Mouse (Mus musculus) heart, embryonic 14.5 days (tissue): Measurements from ENCODE around the gene Rce1. TPM values are rescaled to one million over a fixed set of nuclear protein-coding genes. Genes with fewer than 3 reads are reported as not detected.

ENCODE experiments used
- ATAC-seq: fragments of 200-750 bp; cut with Nextera tagmentation; 2 replicates; pipeline ENCODE4 v1.8.0; 2017; ENCODE audit warnings: low read depth, moderate TSS enrichment; ENCODE audit not compliant: insufficient number of reproducible peaks, insufficient read depth, low FRiP score
- H3K27ac ChIP-seq, 2 experiments: fragments of 200-500 bp in 1 of 2; fragments of 300-500 bp in 1 of 2; sonication (generic) in 1 of 2; replicated peaks in 1 of 2; 2 replicates each; pipeline ENCODE4 v1.5.1; 2012 to 2014; ENCODE audit warnings: low read depth in 2 of 2, low read length in 2 of 2, control low read depth in 1 of 2, mild to moderate bottlenecking in 1 of 2, mixed read lengths in 1 of 2; ENCODE audit not compliant: control insufficient read depth in 1 of 2, insufficient read depth in 1 of 2
- H3K27me3 ChIP-seq: fragments of 300-500 bp; sonication (generic); 2 replicates; pipeline ENCODE4 v1.6.1; 2014; ENCODE audit warnings: mild to moderate bottlenecking, low read length, control low read depth; ENCODE audit not compliant: control insufficient read depth, insufficient read depth
- H3K36me3 ChIP-seq: fragments of 300-500 bp; sonication (generic); 2 replicates; pipeline ENCODE4 v1.6.1; 2014; ENCODE audit warnings: mild to moderate bottlenecking, control low read depth, low read length, mixed read lengths; ENCODE audit not compliant: control insufficient read depth, insufficient read depth
- H3K4me1 ChIP-seq, 2 experiments: fragments of 200-500 bp in 1 of 2; fragments of 300-500 bp in 1 of 2; sonication (generic) in 1 of 2; 2 replicates each; pipeline ENCODE4 v1.6.1; 2012 to 2014; ENCODE audit warnings: low read length in 2 of 2, control low read depth in 1 of 2, mixed read lengths in 1 of 2; ENCODE audit not compliant: control insufficient read depth in 2 of 2, insufficient read depth in 2 of 2
- H3K4me2 ChIP-seq: fragments of 300-500 bp; sonication (generic); 2 replicates; pipeline ENCODE4 v1.6.1; 2014; ENCODE audit warnings: mild to moderate bottlenecking, low read length
- H3K4me3 ChIP-seq, 2 experiments: fragments of 200-500 bp in 1 of 2; fragments of 300-500 bp in 1 of 2; sonication (generic) in 1 of 2; 2 replicates each; pipeline ENCODE4 v1.5.1; 2012 to 2014; ENCODE audit warnings: low read length in 2 of 2, mild to moderate bottlenecking in 2 of 2, control low read depth in 1 of 2, low read depth in 1 of 2, moderate library complexity in 1 of 2; ENCODE audit not compliant: control insufficient read depth in 1 of 2, insufficient read depth in 1 of 2
- H3K9ac ChIP-seq: fragments of 300-500 bp; sonication (generic); 2 replicates; pipeline ENCODE4 v1.6.1; 2014; ENCODE audit warnings: mild to moderate bottlenecking, low read length
- H3K9me3 ChIP-seq: fragments of 300-500 bp; sonication (generic); 2 replicates; pipeline ENCODE4 v1.6.1; 2016; ENCODE audit warnings: low read length, control low read depth; ENCODE audit not compliant: control insufficient read depth
- WGBS: fragments of 180-500 bp; shearing (Covaris S2); extraction: QIAGEN DNeasy Blood & Tissue Kit; methylation state at CpG from one replicate; pipeline ENCODE4 v1.1.7; 2014; 5-methylcytosine and 5-hydroxymethylcytosine counted together
- polyA plus RNA-seq: library from polyadenylated mRNA; unstranded; fragments of >200 nt; fragmentation: Nextera tagmentation; extraction: Ambion mirVana; gene quantifications from 2 replicates; pipeline ENCODE4 v1.2.1, GENCODE M21; 2014

Rce1 gene
- 35.8 and 38.5 TPM in 2 replicates for polyA plus RNA-seq

DNA sequence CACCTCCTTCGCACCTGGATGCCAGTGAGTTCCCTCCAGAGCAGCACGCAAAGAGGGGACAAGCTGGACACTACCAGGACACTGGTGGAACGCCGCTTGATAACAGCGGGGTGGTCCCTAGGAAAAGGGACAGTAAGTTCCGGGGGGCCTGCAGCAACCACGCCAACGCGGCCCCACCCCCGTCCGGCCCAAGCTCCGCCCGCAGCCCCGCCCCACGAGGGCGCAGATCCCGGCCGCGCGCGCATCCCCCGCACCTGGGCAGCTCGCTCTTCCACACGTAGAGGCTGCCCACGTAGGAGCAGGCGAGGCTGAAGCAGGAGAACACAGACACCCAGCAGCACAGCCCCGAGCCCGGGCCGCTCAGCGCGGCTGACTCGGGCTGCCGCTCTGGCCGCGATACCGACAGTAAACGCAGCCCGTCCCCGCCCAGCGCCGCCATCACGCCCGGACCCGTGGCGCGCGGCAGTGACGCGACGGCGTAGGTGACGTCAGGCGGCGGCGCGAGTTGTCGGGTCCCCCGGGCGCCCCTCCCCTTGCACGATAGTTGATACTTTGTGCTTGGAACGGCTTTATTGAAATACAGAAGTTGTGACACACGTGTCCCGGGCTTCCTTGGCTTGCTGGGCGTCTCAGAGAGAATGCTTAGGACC, at the start of gene Rce1:
Rce1 (minus strand) TSS at position 463 of the 650 bp plus-strand sequence.
- peaks cover 5 to 13% of the 10 kb centered on the region in 2 experiments; a peak in 3 of 4 replicates for H3K4me1 ChIP-seq
- peak within 1 kb of the TSS; percentile 78 to 80 for H3K27ac ChIP-seq
- H3K36me3 ChIP-seq, result peaks cover 34% of the 10 kb centered on the region
- H3K9me3 ChIP-seq, result no peaks in the 10 kb centered on the region
- peak; percentile 84 for ATAC-seq
- WGBS, result under 1% methylated on average over 64 of the region's 64 CpGs
- no peaks in the 10 kb centered on the region for H3K27me3 ChIP-seq
- H3K9ac ChIP-seq, result peak within 1 kb of the TSS; percentile 90
- H3K4me2 ChIP-seq, result peak within 1 kb of the TSS; percentile 73
- H3K4me3 ChIP-seq, result peak within 1 kb of the TSS; percentile 78 to 82

DNA sequence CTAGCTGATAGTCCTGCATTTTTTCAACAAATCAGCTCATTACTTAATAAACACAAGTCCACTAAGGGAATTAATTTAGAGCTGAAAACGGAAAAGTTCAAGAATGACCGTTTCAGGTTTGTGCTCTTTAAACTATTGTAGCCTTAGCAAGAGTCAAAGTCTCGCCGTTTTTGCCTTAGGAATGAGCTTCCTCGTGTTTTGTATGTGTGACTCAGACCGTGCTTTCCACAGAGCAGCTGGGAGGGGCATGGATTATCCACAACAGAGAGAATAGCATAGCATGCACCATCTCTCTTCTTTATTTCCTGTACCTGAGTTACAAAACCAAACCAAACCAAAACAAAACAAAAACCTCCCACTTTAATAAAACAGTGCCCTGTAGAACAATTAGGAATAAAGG, 47.0 kb upstream of the Rce1 start:
- H3K4me1 ChIP-seq, result no peaks in the 10 kb centered on the region
- H3K27ac ChIP-seq, result no peak overlapping the region
- no peak for ATAC-seq
- H3K9ac ChIP-seq, result no peak overlapping the region
- H3K27me3 ChIP-seq, result no peaks in the 10 kb centered on the region
- 57% methylated on average over 6 of the region's 6 CpGs for WGBS
- H3K9me3 ChIP-seq, result no peaks in the 10 kb centered on the region
- no peaks in the 10 kb centered on the region for H3K36me3 ChIP-seq
- no peak overlapping the region for H3K4me3 ChIP-seq
- no peak overlapping the region for H3K4me2 ChIP-seq

DNA sequence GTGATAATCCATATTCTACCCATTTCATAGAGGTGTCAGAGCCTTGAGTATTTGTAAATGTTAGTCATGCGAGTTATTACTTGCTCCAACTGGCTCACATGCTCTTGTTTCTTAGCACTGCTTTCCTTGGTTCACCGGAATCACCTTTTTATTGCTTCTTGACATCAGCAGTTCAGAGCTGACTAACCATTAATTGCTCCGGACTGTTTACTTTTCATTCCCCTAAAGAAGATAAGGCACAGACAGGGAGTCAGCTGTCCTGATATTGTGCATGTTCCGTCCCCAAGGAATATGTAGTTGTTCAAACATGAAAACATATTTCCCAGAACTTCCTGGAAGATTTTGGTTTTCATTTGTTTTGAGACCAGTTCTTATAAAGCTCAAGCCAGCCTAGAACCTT, 45.3 kb upstream of the Rce1 start:
- Histone ChIP-seq H3K27me3 (no peaks in the 10 kb centered on the region), H3K4me1 (no peaks in the 10 kb centered on the region), H3K36me3 (no peaks in the 10 kb centered on the region), H3K4me2 (no peak overlapping the region), H3K9ac (no peak overlapping the region), H3K27ac (no peak overlapping the region), H3K4me3 (no peak overlapping the region), H3K9me3 (no peaks in the 10 kb centered on the region)
- ATAC-seq, result no peak
- 59% methylated on average over 4 of the region's 4 CpGs for WGBS

DNA sequence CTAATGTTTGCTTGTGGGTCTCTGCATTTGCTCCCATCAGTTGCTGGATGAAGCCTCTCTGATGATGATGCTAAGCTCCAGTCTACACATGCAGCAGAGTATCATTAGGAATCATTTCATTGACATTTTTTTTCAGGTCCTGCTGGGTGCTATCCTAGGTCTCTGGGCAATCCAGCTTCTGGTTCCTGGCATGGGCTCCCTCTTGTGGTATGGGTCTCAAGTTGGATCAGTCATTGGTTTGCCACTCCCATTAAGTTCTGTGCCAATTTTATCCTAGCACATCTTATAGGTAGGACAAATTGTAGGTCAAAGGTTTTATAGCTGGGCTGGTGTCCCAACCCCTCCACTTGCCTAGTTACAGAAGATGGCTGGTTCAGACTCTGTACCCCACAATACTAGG, 41.4 kb upstream of the Rce1 start:
- Histone ChIP-seq H3K27me3 (no peaks in the 10 kb centered on the region), H3K4me3 (no peak overlapping the region), H3K4me1 (no peaks in the 10 kb centered on the region), H3K27ac (no peak overlapping the region), H3K9ac (no peak overlapping the region), H3K4me2 (no peak overlapping the region), H3K9me3 (no peaks in the 10 kb centered on the region), H3K36me3 (no peaks in the 10 kb centered on the region)
- no peak for ATAC-seq

DNA sequence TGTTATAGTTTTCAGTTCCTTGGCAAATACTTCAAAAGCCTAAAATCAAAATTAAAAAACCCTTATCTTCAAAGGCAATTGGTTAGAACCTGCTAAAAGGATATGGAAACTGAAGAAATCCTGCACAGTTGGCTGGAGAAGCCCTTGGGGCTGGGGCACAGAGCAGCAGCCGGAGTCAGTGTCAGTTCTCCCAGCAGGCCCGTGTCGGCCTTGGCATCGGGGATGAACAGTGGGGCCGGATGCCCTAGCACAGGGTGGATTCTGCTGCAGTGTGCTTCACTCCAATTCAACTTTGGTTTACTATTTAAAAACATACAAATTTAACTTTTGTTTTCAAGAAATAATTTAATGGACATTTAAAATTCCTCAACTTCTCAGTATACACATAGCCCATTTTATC, 32.7 kb upstream of the Rce1 start:
- Histone ChIP-seq H3K4me1 (no peaks in the 10 kb centered on the region), H3K4me2 (no peak overlapping the region), H3K9ac (no peak overlapping the region), H3K36me3 (no peaks in the 10 kb centered on the region), H3K9me3 (no peaks in the 10 kb centered on the region), H3K27me3 (no peaks in the 10 kb centered on the region), H3K4me3 (no peak overlapping the region), H3K27ac (no peak overlapping the region)
- 85% methylated on average over 5 of the region's 5 CpGs for WGBS
- no peak for ATAC-seq

DNA sequence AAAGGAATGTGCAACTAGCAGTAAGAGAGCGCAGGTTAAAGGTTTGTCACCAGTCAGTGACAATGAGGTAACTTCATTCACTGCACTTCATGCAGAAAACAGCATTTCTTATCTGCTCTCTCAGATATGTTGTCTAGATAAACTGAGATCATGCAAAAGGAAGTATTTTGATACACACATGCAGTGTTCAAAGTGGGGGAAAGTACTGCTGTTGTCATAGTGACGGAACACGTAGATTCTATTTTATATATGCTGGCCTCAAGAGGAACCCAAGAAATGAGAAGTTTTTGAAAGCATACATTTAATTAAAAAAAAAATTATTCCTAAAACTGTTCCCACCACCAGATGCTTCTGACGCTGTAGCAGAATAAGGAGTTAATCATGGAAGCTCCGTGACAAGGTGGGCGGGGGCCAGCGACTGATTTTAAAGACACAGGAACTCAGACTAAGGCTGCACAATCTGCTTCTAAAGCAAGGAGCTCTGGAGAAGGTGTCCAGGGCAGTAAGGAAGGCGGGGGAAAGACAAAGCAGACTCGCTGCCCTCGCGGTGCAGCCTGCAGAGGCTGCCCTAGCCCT, 21.6 kb upstream of the Rce1 start:
- Histone ChIP-seq H3K27me3 (no peaks in the 10 kb centered on the region), H3K4me1 (no peaks in the 10 kb centered on the region), H3K27ac (no peak overlapping the region), H3K4me3 (no peak overlapping the region), H3K4me2 (no peak overlapping the region), H3K36me3 (no peaks in the 10 kb centered on the region), H3K9me3 (no peaks in the 10 kb centered on the region), H3K9ac (no peak overlapping the region)
- no peak for ATAC-seq
- WGBS, result 69% methylated on average over 11 of the region's 11 CpGs

DNA sequence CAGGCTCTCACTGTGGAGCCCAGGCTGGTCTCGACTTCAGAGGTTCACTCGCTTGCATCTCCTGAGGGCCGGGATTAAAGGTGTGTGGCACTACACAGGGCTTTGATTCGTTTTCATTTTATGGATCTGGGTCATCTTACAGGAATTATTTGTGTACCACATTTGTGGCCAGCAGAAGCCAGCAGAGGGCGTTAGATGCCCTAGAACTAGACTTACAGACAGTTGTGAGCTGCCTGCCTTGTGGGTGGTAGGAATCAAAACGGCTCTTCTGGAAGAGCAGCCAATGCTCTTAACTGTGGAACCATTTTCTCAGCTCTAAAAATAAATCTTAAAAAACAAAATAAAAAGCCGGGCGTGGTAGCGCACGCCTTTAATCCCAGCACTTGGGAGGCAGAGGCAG, 18.8 kb upstream of the Rce1 start:
- no peak overlapping the region for H3K4me3 ChIP-seq
- H3K4me1 ChIP-seq, result no peaks in the 10 kb centered on the region
- H3K27me3 ChIP-seq, result no peaks in the 10 kb centered on the region
- no peaks in the 10 kb centered on the region for H3K36me3 ChIP-seq
- ATAC-seq, result no peak
- H3K9ac ChIP-seq, result no peak overlapping the region
- WGBS, result 43% methylated on average over 10 of the region's 10 CpGs
- H3K27ac ChIP-seq, result no peak overlapping the region
- no peaks in the 10 kb centered on the region for H3K9me3 ChIP-seq
- no peak overlapping the region for H3K4me2 ChIP-seq

DNA sequence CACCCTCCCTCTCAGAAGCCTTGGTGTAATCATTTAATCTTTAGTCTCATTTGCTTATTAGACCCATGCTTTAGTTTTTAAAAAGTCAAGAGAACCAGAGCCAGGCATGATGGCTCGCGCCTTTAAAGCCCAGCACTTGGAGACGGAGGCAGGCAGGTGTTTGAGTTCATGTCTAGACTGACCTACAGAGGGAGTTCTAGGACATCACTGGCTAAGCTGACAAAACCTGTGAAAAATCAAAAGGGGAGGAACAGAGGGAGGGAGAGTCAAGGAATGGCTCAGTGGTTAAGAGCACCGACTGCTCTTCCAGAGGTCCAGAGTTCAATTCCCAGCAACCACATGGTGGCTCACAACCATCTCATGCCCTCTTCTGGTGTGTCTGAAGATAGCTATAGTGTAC, 10.5 kb upstream of the Rce1 start:
- Histone ChIP-seq H3K9me3 (no peaks in the 10 kb centered on the region), H3K27me3 (peaks cover 9% of the 10 kb centered on the region), H3K36me3 (no peaks in the 10 kb centered on the region), H3K4me3 (no peak overlapping the region), H3K9ac (no peak overlapping the region), H3K4me1 (no peaks in the 10 kb centered on the region), H3K27ac (no peak overlapping the region), H3K4me2 (no peak overlapping the region)
- 59% methylated on average over 4 of the region's 4 CpGs for WGBS
- no peak for ATAC-seq
